Mouse (Mus musculus) heart, adult 2 months (tissue): ENCODE measurements around the gene Nek6. TPM values are rescaled to one million over a fixed set of nuclear protein-coding genes. Genes with fewer than 3 reads are reported as not detected.

Experiments used
- DNase-seq, 2 experiments: peaks; one replicate each; pipeline ENCODE4 v3.0.0; 2021
- H3K27ac ChIP-seq: fragments of 200-600 bp; 2 replicates; pipeline ENCODE4 v1.8.1; 2022
- H3K27me3 ChIP-seq: fragments of 200-500 bp; 2 replicates; pipeline ENCODE4 v1.6.1; 2012; ENCODE audit warnings: mild to moderate bottlenecking, low read length, inconsistent platforms, mixed read lengths; ENCODE audit not compliant: control insufficient read depth, insufficient read depth
- H3K36me3 ChIP-seq: fragments of 200-500 bp; 2 replicates; pipeline ENCODE4 v1.6.1; 2012; ENCODE audit warnings: low read length, inconsistent platforms; ENCODE audit not compliant: control insufficient read depth, insufficient read depth
- H3K4me1 ChIP-seq: fragments of 200-500 bp; 2 replicates; pipeline ENCODE4 v1.6.1; 2011; ENCODE audit warnings: low read length; ENCODE audit not compliant: control insufficient read depth, insufficient read depth
- H3K4me3 ChIP-seq: fragments of 200-600 bp; 2 replicates; pipeline ENCODE4 v1.8.1; 2022
- H3K79me2 ChIP-seq: fragments of 200-500 bp; replicated peaks from 2 replicates; pipeline ENCODE4 v1.6.1; 2012; ENCODE audit warnings: mild to moderate bottlenecking, inconsistent platforms, low read length, moderate library complexity, mixed read lengths; ENCODE audit not compliant: control insufficient read depth, insufficient read depth
- H3K9ac ChIP-seq: fragments of 200-500 bp; 2 replicates; pipeline ENCODE4 v1.6.1; 2012; ENCODE audit warnings: low read depth, mild to moderate bottlenecking, control low read depth, inconsistent platforms, low read length, mixed read lengths
- CTCF ChIP-seq: fragments of 200-600 bp; IDR thresholded peaks from 2 replicates; pipeline ENCODE4 v1.8.1; 2022; ENCODE audit warnings: antibody characterized with exemption, mild to moderate bottlenecking, moderate library complexity
- EP300 ChIP-seq: fragments of 200-500 bp; IDR thresholded peaks from 2 replicates; pipeline ENCODE4 v1.6.1; 2011; ENCODE audit warnings: low read depth, low read length, control low read depth; ENCODE audit not compliant: insufficient read depth
- POLR2A ChIP-seq: fragments of 200-500 bp; IDR thresholded peaks from 2 replicates; pipeline ENCODE4 v1.6.1; 2011; ENCODE audit warnings: mild to moderate bottlenecking, low read depth, low read length, control low read depth; ENCODE audit not compliant: insufficient read depth
- WGBS: fragments of 180-500 bp; shearing (Covaris S2); methylation state at CpG from one replicate; pipeline ENCODE4 v1.1.7; 2018; 5-methylcytosine and 5-hydroxymethylcytosine counted together
- intact Hi-C: fragments of 180-260 bp; cut with DNase I; formaldehyde crosslinking; loops from one replicate; pipeline ENCODE4 v1.15.1; 2025
- polyA plus RNA-seq: library from polyadenylated mRNA; depleted of rRNA; stranded (reverse); fragments of >200 nt; gene quantifications from 2 replicates; pipeline ENCODE4 v1.2.3, GENCODE M21; 2012
- total RNA-seq, 2 experiments: library from RNA; stranded (reverse); gene quantifications; 2 replicates each; pipeline ENCODE4 v1.2.3; 2021

Nek6 gene
- total and polyA plus RNA-seq, 3 experiments = 2.9 to 5.8 (median 3.3) TPM

DNA sequence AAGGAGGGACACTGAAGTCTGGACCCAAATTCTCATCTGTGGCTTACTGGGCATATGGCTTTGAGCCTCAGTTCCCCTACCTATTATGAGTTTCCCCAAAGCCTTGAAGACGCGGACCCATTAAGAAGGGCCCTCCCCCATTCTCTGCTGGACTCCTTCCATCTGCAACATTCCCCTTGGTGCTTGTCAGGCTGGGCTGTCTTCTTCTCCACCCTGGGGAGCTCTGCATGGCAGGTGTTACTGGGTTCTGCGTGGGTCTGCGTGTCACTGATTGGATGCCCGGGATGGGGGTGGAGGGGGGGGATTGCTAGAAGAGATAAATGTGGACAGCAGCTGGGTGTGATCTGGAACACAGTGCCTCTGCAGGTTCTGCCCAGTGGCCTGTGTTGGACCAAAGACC lies 35.3 kb downstream of the Nek6 start:
- no peak overlapping the region for H3K9ac ChIP-seq
- H3K27ac ChIP-seq = no peak overlapping the region
- H3K36me3 ChIP-seq = no peaks in the 10 kb centered on the region
- H3K79me2 ChIP-seq = no peaks in the 10 kb centered on the region
- H3K4me3 ChIP-seq = no peak overlapping the region
- TF ChIP-seq EP300 = no peak
- no peak for TF ChIP-seq CTCF
- no peak for TF ChIP-seq POLR2A
- H3K4me1 ChIP-seq = peaks cover 31% of the 10 kb centered on the region
- no peaks in the 10 kb centered on the region for H3K27me3 ChIP-seq
- no peak for DNase-seq
- intact Hi-C loops = loop anchor here (5.0 kb wide), 2 partner anchors 34 to 59 kb away; partner anchors contain the start of gene Nek6
- WGBS = 50% methylated on average over 5 of the region's 5 CpGs

DNA sequence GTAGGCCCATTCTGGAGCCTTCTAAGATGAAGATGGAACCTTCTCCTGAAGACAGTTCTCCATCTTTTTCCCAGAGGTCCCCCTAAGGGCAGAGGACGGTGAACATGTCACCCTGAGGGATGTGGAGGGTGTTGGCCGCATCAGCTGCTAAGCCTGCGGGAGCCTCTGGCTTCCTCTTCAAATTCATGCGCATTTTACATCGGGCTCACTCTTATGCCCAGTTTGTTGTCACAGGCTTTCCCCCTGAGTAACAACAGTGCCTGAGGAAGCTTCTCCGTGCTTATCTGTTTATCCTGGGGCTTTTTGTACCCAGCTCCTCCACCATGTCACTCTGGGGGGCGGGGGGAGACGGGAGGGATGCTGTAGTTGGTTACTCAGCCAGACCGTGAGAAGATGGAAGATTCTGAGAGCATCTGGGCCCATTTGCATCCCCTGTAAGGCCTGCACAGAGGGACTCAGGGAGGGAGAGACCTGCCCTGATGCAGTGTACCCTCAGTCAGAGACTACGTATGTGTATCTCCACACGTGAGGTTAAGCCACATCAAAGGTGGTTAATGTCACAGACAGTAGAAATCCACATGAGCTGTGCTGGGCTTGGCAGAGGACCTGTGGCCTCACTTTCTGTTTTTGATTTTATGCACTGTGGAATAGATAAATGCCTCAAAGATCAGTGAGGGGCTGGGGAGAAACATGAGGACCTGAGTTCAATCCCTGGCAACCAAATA lies 36.5 kb downstream of the Nek6 start:
- H3K27me3 ChIP-seq = no peaks in the 10 kb centered on the region
- H3K79me2 ChIP-seq = no peaks in the 10 kb centered on the region
- no peaks in the 10 kb centered on the region for H3K36me3 ChIP-seq
- 82% methylated on average over 11 of the region's 11 CpGs for WGBS
- TF ChIP-seq CTCF = no peak
- TF ChIP-seq EP300 = no peak
- no peak for TF ChIP-seq POLR2A
- H3K9ac ChIP-seq = no peak overlapping the region
- intact Hi-C loops = loop anchor here (5.0 kb wide), 2 partner anchors 36 to 61 kb away; partner anchors contain the start of gene Nek6
- no peak for DNase-seq
- no peak overlapping the region for H3K4me3 ChIP-seq
- peaks cover 31% of the 10 kb centered on the region for H3K4me1 ChIP-seq
- no peak overlapping the region for H3K27ac ChIP-seq

DNA sequence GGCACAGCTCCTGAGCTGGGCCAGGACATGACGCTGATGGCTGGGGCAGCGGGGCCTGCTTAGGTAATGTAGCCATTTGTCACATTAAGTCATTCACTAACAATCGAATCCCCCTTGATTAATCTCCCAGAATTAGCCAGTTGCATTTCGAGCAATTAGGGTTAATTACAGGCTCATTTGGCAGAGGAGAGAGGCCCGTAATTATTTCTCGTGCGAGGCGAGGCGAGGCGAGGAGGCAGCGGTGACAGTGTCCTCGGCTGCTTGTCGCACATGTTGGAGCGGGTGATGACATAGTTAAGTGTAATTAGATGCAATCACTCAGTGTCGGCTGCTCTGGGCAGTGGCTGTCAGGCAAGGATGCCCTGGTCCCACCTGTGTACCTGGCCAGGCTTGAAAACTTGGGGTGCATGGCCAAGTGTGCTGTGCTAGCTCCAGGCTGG lies 40.6 kb downstream of the Nek6 start:
- Histone ChIP-seq H3K9ac (no peak overlapping the region), H3K36me3 (no peaks in the 10 kb centered on the region), H3K27ac (no peak overlapping the region), H3K79me2 (no peaks in the 10 kb centered on the region), H3K4me1 (peaks cover 8% of the 10 kb centered on the region), H3K4me3 (no peak overlapping the region), H3K27me3 (no peaks in the 10 kb centered on the region)
- no peak for DNase-seq
- WGBS = 92% methylated on average over 15 of the region's 15 CpGs
- intact Hi-C loops = no loop called here
- TF ChIP-seq EP300 (no peak), CTCF (no peak), POLR2A (no peak)

DNA sequence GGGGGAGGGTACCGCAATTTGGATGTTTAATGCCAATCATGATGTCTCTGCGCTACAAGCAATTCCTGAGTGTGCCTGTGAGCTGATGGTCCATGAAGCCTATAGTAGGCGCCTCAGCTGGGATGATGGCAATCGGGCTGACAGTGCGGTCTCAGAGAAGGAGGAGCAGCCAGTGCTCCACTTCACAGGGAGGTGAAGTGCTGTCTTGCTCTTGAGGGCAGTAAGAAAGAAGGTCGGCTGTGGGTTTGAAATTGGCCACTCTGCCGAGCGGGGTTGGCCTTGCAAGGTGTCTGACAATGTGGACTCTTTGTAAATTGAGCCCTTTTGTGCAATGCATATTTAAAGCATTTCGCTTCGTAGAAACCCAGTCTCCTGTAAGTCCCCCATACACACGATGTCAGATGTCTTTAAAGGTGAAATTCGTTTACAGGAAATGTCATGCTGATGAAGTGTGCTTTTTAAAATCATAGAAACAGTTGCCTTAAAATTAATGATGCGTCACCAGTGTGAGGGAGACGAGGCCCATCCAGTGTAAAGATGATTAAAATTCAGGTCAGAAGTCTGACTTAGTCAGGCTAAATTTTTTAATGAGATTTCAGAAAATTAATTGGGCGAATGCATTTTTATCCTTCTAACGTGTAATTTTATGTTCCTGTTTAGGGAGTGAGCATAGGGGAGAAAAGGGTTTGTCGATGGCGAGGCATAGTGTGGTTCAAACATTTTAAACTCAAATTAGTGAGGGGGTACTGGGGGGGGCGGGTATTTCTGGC lies 43.0 kb downstream of the Nek6 start:
- Histone ChIP-seq H3K79me2 (no peaks in the 10 kb centered on the region), H3K4me1 (peaks cover 1% of the 10 kb centered on the region; the same call in 1 of the 2 replicates), H3K4me3 (no peak overlapping the region), H3K27me3 (no peaks in the 10 kb centered on the region), H3K36me3 (no peaks in the 10 kb centered on the region), H3K27ac (no peak overlapping the region), H3K9ac (no peak overlapping the region)
- intact Hi-C loops = no loop called here
- 88% methylated on average over 19 of the region's 19 CpGs for WGBS
- no peak for TF ChIP-seq POLR2A
- no peak for TF ChIP-seq CTCF
- TF ChIP-seq EP300 = no peak
- no peak for DNase-seq

DNA sequence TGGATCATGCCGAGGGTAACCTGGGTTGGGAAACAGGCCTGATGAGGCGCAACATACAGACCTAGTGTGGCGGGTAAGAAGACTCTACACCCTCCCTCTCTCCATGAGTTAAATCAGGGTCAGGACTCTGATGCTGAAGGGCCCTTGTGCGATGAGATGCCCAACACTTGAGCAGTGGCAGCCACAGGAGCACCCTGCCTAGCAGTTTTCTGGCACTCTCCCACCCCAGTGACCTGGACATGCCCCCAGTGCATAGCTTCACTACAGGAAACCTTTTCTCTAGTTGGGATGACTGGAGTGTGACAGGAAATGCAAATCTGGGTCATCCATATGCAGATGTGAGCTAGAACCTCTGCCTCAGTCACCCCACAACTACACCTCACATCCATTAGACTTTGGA lies 44.2 kb downstream of the Nek6 start:
- intact Hi-C loops = no loop called here
- WGBS = 90% methylated on average over 4 of the region's 4 CpGs
- no peaks in the 10 kb centered on the region; the same call in 1 of the 2 replicates for H3K4me1 ChIP-seq
- no peak for DNase-seq
- no peak overlapping the region for H3K4me3 ChIP-seq
- H3K79me2 ChIP-seq = no peaks in the 10 kb centered on the region
- no peak overlapping the region for H3K9ac ChIP-seq
- no peaks in the 10 kb centered on the region for H3K27me3 ChIP-seq
- TF ChIP-seq POLR2A = no peak
- no peaks in the 10 kb centered on the region for H3K36me3 ChIP-seq
- no peak overlapping the region for H3K27ac ChIP-seq

DNA sequence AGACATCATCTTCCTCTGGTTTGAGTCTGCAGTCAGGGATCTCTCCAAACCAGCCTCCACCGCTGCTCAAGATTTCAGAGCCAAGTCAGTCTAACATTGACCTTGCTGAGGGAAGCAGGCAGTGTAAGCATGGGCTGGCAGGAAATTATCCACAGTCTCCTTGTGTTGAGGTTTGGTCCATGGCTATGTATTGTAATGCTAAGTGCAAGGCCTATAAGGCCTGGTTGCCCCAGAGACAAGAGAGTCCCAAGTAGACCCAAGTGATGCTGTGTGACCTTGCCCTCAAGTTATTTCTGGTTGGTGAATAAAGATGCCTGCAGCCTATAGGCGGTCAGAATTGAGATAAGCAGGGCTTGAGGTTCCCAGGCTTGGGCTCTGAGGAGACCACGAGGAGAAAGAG lies 45.3 kb downstream of the Nek6 start:
- no peaks in the 10 kb centered on the region for H3K27me3 ChIP-seq
- 80% methylated on average over 3 of the region's 3 CpGs for WGBS
- no peak overlapping the region for H3K27ac ChIP-seq
- H3K36me3 ChIP-seq = no peaks in the 10 kb centered on the region
- H3K4me1 ChIP-seq = no peaks in the 10 kb centered on the region; the same call in 1 of the 2 replicates
- H3K79me2 ChIP-seq = no peaks in the 10 kb centered on the region
- intact Hi-C loops = no loop called here
- DNase-seq = no peak
- no peak for TF ChIP-seq CTCF
- no peak for TF ChIP-seq POLR2A
- no peak overlapping the region for H3K4me3 ChIP-seq
- no peak overlapping the region for H3K9ac ChIP-seq
